Mouse (Mus musculus): Measurements from ENCODE around the gene Ahsg. TPM values are rescaled to one million over a fixed set of nuclear protein-coding genes. Genes with fewer than 3 reads are reported as not detected.

Gene Ahsg
- polyA plus RNA-seq, 1 experiment = not detected

DNA sequence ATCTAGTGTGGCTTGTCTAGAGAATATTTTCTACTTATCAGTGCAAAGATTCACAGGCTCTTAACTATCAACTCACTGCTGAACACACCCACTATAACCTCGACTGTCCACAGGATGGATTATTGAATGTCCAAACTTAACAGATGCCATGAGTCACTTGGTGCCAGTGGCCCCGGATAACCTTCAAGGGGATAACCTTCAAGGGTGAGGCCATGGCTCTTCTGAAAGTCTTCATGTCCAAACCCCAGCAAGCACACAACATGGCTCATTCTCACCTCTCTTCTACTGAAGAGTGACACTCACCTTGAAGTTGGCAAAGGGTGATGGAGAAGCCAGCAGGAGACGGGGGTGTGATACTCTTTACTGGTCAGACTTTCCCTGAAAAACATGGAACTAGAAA, 4.4 kb upstream of the Ahsg start:
- no peak overlapping the region for H3K4me3 ChIP-seq (ENCODE audit: insufficient read depth, poor library complexity, severe bottlenecking)
- H3K27me3 ChIP-seq (ENCODE audit: control insufficient read depth, insufficient read depth, insufficient read length) = peaks cover 8% of the 10 kb centered on the region
- TF ChIP-seq FOSL1 (IDR thresholded peaks at IDR 0.05; ENCODE audit: insufficient read depth, low read length, poor library complexity, severe bottlenecking) (no peak), MYOG (IDR thresholded peaks at IDR 0.05; ENCODE audit: control insufficient read depth, extremely low read depth, insufficient read length) (no peak), CTCF (IDR thresholded peaks at IDR 0.05; ENCODE audit: control insufficient read depth, insufficient read depth, insufficient read length) (no peak), CEBPB (IDR thresholded peaks at IDR 0.05; ENCODE audit: low read depth) (no peak), MAX (IDR thresholded peaks at IDR 0.05) (no peak), USF1 (IDR thresholded peaks at IDR 0.05; ENCODE audit: low read depth) (no peak), MYOD1 (IDR thresholded peaks at IDR 0.05; ENCODE audit: control insufficient read depth, insufficient read length, low read depth) (no peak)
- no peaks in the 10 kb centered on the region for H3K79me2 ChIP-seq (ENCODE audit: control insufficient read depth, insufficient read depth)
- H3K79me3 ChIP-seq (ENCODE audit: low read depth) = no peaks in the 10 kb centered on the region
- no peaks in the 10 kb centered on the region for H3K36me3 ChIP-seq (ENCODE audit: control insufficient read depth, insufficient read depth)
- H3ac ChIP-seq (ENCODE audit: control insufficient read depth, insufficient read length, low read depth) = no peak overlapping the region

DNA sequence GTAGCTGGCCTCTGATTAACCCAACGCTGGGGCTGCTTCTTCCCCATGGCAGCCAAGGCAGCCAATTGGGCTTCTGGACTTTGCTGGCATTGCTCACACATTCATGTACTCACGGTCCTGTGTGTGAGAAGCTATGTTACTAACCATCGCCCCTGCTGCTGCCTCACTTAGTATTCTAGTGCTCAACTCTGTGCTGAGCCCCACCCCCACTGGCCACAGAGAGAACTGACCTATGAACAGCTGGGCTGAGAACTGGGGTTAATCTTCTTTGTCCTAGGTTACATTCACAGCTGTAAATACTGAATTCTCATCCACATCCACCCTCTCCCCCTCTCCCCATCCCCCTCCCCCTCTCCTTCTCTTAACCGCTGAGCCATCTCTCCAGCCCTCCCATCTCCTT, 2.2 kb upstream of the Ahsg start:
- Histone ChIP-seq H3K27me3 (ENCODE audit: control insufficient read depth, insufficient read depth, insufficient read length) (peaks cover 8% of the 10 kb centered on the region), H3K4me3 (ENCODE audit: insufficient read depth, poor library complexity, severe bottlenecking) (no peak overlapping the region), H3K79me3 (ENCODE audit: low read depth) (no peaks in the 10 kb centered on the region), H3K79me2 (ENCODE audit: control insufficient read depth, insufficient read depth) (no peaks in the 10 kb centered on the region), H3K36me3 (ENCODE audit: control insufficient read depth, insufficient read depth) (no peaks in the 10 kb centered on the region), H3ac (ENCODE audit: control insufficient read depth, insufficient read length, low read depth) (no peak overlapping the region)
- TF ChIP-seq MYOD1 (IDR thresholded peaks at IDR 0.05; ENCODE audit: control insufficient read depth, insufficient read length, low read depth) (no peak), USF1 (IDR thresholded peaks at IDR 0.05; ENCODE audit: low read depth) (no peak), CEBPB (IDR thresholded peaks at IDR 0.05; ENCODE audit: low read depth) (no peak), MAX (IDR thresholded peaks at IDR 0.05) (no peak)

DNA sequence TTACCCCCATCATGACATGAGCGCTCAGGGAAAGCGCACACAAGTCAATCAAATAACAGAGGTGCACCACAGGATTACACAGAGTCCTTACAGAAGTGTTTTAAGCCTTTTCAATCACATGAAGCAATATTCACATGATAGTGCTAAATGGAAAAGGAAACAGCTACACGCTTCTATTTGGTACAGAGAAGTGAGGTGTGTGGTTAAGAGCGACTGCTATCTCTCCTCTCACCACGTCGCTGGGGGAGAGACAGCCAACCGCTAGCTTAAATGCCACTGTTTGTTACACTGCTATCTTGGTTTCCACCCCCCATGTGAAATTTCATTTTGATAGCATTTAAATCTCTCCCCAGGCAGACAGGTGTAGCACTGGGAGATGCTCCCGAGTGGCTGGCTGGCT, 1.4 kb upstream of the Ahsg start:
- no peak overlapping the region for H3K4me3 ChIP-seq (ENCODE audit: insufficient read depth, poor library complexity, severe bottlenecking)
- H3K36me3 ChIP-seq (ENCODE audit: control insufficient read depth, insufficient read depth) = no peaks in the 10 kb centered on the region
- no peak for TF ChIP-seq MAX (IDR thresholded peaks at IDR 0.05)
- TF ChIP-seq MYOD1 (IDR thresholded peaks at IDR 0.05; ENCODE audit: control insufficient read depth, insufficient read length, low read depth) = no peak
- TF ChIP-seq FOSL1 (IDR thresholded peaks at IDR 0.05; ENCODE audit: insufficient read depth, low read length, poor library complexity, severe bottlenecking) = no peak
- no peak for TF ChIP-seq USF1 (IDR thresholded peaks at IDR 0.05; ENCODE audit: low read depth)
- no peak for TF ChIP-seq MYOG (IDR thresholded peaks at IDR 0.05; ENCODE audit: control insufficient read depth, extremely low read depth, insufficient read length)
- no peak for TF ChIP-seq CTCF (IDR thresholded peaks at IDR 0.05; ENCODE audit: control insufficient read depth, insufficient read depth, insufficient read length)
- no peak for TF ChIP-seq CEBPB (IDR thresholded peaks at IDR 0.05; ENCODE audit: low read depth)
- H3K79me3 ChIP-seq (ENCODE audit: low read depth) = no peaks in the 10 kb centered on the region
- peaks cover 8% of the 10 kb centered on the region for H3K27me3 ChIP-seq (ENCODE audit: control insufficient read depth, insufficient read depth, insufficient read length)
- H3ac ChIP-seq (ENCODE audit: control insufficient read depth, insufficient read length, low read depth) = no peak overlapping the region
- H3K79me2 ChIP-seq (ENCODE audit: control insufficient read depth, insufficient read depth) = no peaks in the 10 kb centered on the region

DNA sequence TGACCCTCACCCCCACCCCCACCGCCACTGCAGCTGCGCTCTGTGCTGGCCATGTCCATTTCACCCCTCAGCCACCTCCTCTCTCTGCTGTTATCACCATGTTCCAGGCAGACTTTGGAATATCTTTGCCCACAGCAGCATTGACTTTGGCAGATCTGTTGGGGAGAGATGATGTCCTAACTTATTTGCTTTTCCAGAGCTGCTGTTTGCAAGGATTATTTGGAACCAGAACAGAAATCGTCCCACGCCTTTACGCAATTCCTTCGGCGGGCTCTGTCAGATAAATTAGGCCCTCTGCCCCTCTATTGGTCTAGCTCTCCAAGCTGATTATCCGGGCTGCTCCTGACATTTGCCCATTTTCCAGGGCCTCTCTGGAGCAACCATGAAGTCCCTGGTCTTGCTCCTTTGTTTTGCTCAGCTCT, 667 bp downstream of the Ahsg start:
- no peaks in the 10 kb centered on the region for H3K79me2 ChIP-seq (ENCODE audit: control insufficient read depth, insufficient read depth)
- no peak overlapping the region for H3ac ChIP-seq (ENCODE audit: control insufficient read depth, insufficient read length, low read depth)
- no peak for TF ChIP-seq MYOD1 (IDR thresholded peaks at IDR 0.05; ENCODE audit: control insufficient read depth, insufficient read length, low read depth)
- TF ChIP-seq FOSL1 (IDR thresholded peaks at IDR 0.05; ENCODE audit: insufficient read depth, low read length, poor library complexity, severe bottlenecking) = no peak
- no peak for TF ChIP-seq CTCF (IDR thresholded peaks at IDR 0.05; ENCODE audit: control insufficient read depth, insufficient read depth, insufficient read length)
- TF ChIP-seq CEBPB (IDR thresholded peaks at IDR 0.05; ENCODE audit: low read depth) = no peak
- TF ChIP-seq MYOG (IDR thresholded peaks at IDR 0.05; ENCODE audit: control insufficient read depth, extremely low read depth, insufficient read length) = no peak
- no peak for TF ChIP-seq USF1 (IDR thresholded peaks at IDR 0.05; ENCODE audit: low read depth)
- TF ChIP-seq MAX (IDR thresholded peaks at IDR 0.05) = no peak
- H3K4me3 ChIP-seq (ENCODE audit: insufficient read depth, poor library complexity, severe bottlenecking) = no peak overlapping the region
- H3K27me3 ChIP-seq (ENCODE audit: control insufficient read depth, insufficient read depth, insufficient read length) = peaks cover 12% of the 10 kb centered on the region
- H3K36me3 ChIP-seq (ENCODE audit: control insufficient read depth, insufficient read depth) = no peaks in the 10 kb centered on the region
- H3K79me3 ChIP-seq (ENCODE audit: low read depth) = no peaks in the 10 kb centered on the region

DNA sequence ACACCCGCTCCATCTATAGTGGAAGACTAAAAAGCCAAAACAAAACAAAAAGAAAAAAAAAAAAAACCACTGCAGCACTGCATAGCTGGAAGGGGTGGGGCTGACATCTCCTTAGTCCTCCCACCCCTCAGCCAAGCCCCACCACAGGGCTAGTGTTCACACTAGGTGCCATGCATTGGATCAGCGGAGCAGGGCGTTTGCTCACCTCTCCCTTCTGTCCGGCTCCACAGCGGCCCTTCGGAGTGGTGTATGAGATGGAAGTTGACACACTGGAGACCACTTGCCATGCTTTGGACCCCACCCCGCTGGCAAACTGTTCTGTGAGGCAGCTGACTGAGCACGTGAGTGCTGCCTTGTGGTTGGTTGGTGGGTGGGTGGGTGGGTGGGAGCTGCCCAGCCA, 3.0 kb downstream of the Ahsg start:
- Histone ChIP-seq H3K36me3 (ENCODE audit: control insufficient read depth, insufficient read depth) (no peaks in the 10 kb centered on the region), H3K27me3 (ENCODE audit: control insufficient read depth, insufficient read depth, insufficient read length) (peaks cover 15% of the 10 kb centered on the region), H3ac (ENCODE audit: control insufficient read depth, insufficient read length, low read depth) (no peak overlapping the region), H3K4me3 (ENCODE audit: insufficient read depth, poor library complexity, severe bottlenecking) (no peak overlapping the region), H3K79me2 (ENCODE audit: control insufficient read depth, insufficient read depth) (no peaks in the 10 kb centered on the region), H3K79me3 (ENCODE audit: low read depth) (no peaks in the 10 kb centered on the region)
- TF ChIP-seq FOSL1 (IDR thresholded peaks at IDR 0.05; ENCODE audit: insufficient read depth, low read length, poor library complexity, severe bottlenecking) = no peak
- TF ChIP-seq CEBPB (IDR thresholded peaks at IDR 0.05; ENCODE audit: low read depth) = no peak
- TF ChIP-seq MAX (IDR thresholded peaks at IDR 0.05) = no peak
- no peak for TF ChIP-seq CTCF (IDR thresholded peaks at IDR 0.05; ENCODE audit: control insufficient read depth, insufficient read depth, insufficient read length)
- TF ChIP-seq MYOG (IDR thresholded peaks at IDR 0.05; ENCODE audit: control insufficient read depth, extremely low read depth, insufficient read length) = no peak
- TF ChIP-seq MYOD1 (IDR thresholded peaks at IDR 0.05; ENCODE audit: control insufficient read depth, insufficient read length, low read depth) = no peak
- no peak for TF ChIP-seq USF1 (IDR thresholded peaks at IDR 0.05; ENCODE audit: low read depth)

DNA sequence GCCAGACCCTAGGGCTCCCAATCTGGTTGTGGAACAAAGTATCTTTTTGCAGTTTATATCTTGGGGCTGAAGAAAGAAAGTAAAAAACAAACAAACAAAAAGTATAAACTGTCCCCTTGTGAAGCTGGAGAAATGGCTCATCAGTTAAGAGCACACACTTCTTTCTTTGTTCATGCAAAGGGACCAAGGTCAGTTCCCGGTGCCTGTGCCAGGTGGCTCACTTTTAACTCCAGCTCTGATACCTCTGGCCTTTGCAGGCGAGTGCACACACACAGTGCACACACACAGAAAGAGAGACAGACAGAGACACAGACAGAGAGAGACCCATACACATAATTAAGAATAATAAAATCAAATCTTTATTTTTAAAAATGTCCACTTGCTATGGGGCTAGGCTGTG, 5.5 kb downstream of the Ahsg start:
- no peaks in the 10 kb centered on the region for H3K79me3 ChIP-seq (ENCODE audit: low read depth)
- no peak overlapping the region for H3ac ChIP-seq (ENCODE audit: control insufficient read depth, insufficient read length, low read depth)
- peaks cover 19% of the 10 kb centered on the region for H3K27me3 ChIP-seq (ENCODE audit: control insufficient read depth, insufficient read depth, insufficient read length)
- H3K4me3 ChIP-seq (ENCODE audit: insufficient read depth, poor library complexity, severe bottlenecking) = no peak overlapping the region
- TF ChIP-seq CEBPB (IDR thresholded peaks at IDR 0.05; ENCODE audit: low read depth) (no peak), FOSL1 (IDR thresholded peaks at IDR 0.05; ENCODE audit: insufficient read depth, low read length, poor library complexity, severe bottlenecking) (no peak), USF1 (IDR thresholded peaks at IDR 0.05; ENCODE audit: low read depth) (no peak), MAX (IDR thresholded peaks at IDR 0.05) (no peak), MYOD1 (IDR thresholded peaks at IDR 0.05; ENCODE audit: control insufficient read depth, insufficient read length, low read depth) (no peak), CTCF (IDR thresholded peaks at IDR 0.05; ENCODE audit: control insufficient read depth, insufficient read depth, insufficient read length) (no peak)
- H3K36me3 ChIP-seq (ENCODE audit: control insufficient read depth, insufficient read depth) = no peaks in the 10 kb centered on the region
- H3K79me2 ChIP-seq (ENCODE audit: control insufficient read depth, insufficient read depth) = no peaks in the 10 kb centered on the region
